Mouse (Mus musculus): ENCODE measurements at regions not wholly inside any gene's neighbourhood (a gene's known extent, or its start where the extent isn't known, plus 50 kb on each side); places are given as distances from the start of the nearest gene placed in this dataset.

GRCm38 (mm10) chr6:141041358-141041757 is 207.7 kb upstream of the Pde3a start:
- no peak for DNase-seq

- DNase-seq, result no peak
Observed at GRCm38 (mm10) chr6:141041781-141042625, 207.1 kb upstream of the Pde3a start.

GRCm38 (mm10) chr6:141048271-141048670 is 200.8 kb upstream of the Pde3a start:
- no peak for DNase-seq

GRCm38 (mm10) chr6:141050038-141050684 is 198.9 kb upstream of the Pde3a start:
- DNase-seq, result no peak

GRCm38 (mm10) chr6:141054026-141054425 is 195.0 kb upstream of the Pde3a start:
- DNase-seq, result no peak

- DNase-seq, result no peak
Observed at GRCm38 (mm10) chr6:141059250-141059916, 189.7 kb upstream of the Pde3a start.

- DNase-seq, result no peak
Observed at GRCm38 (mm10) chr6:141065724-141066123, 183.3 kb upstream of the Pde3a start.

- DNase-seq, result no peak
Observed at GRCm38 (mm10) chr6:141068861-141069467, 180.1 kb upstream of the Pde3a start.

GRCm38 (mm10) chr6:141069896-141070295 is 179.2 kb upstream of the Pde3a start:
- no peak for DNase-seq

GRCm38 (mm10) chr6:141071507-141071906 is 177.6 kb upstream of the Pde3a start:
- DNase-seq, result no peak

GRCm38 (mm10) chr6:141091076-141091780 is 157.8 kb upstream of the Pde3a start:
- DNase-seq, result no peak

- DNase-seq, result no peak
Observed at GRCm38 (mm10) chr6:141091781-141092140, 157.3 kb upstream of the Pde3a start.

- DNase-seq, result no peak
Observed at GRCm38 (mm10) chr6:141097338-141098122, 151.5 kb upstream of the Pde3a start.

GRCm38 (mm10) chr6:141118287-141118686 is 130.8 kb upstream of the Pde3a start:
- DNase-seq, result no peak

GRCm38 (mm10) chr6:141126614-141127396 is 122.3 kb upstream of the Pde3a start:
- no peak for DNase-seq

- DNase-seq, result no peak
Observed at GRCm38 (mm10) chr6:141129596-141129995, 119.5 kb upstream of the Pde3a start.

- no peak for DNase-seq
Observed at GRCm38 (mm10) chr6:141134176-141134575, 114.9 kb upstream of the Pde3a start.

- DNase-seq, result no peak
Observed at GRCm38 (mm10) chr6:141136664-141137375, 112.2 kb upstream of the Pde3a start.

- no peak for DNase-seq
Observed at GRCm38 (mm10) chr6:141141016-141141415, 108.1 kb upstream of the Pde3a start.

- DNase-seq, result no peak
Observed at GRCm38 (mm10) chr6:141148417-141149169, 100.5 kb upstream of the Pde3a start.

Data from right cerebral cortex, postnatal 14 days (tissue).